Mouse (Mus musculus) layer of hippocampus, adult 9-10 months (tissue): ENCODE measurements at regions not wholly inside any gene's neighbourhood (a gene's known extent, or its start where the extent isn't known, plus 50 kb on each side); places are given as distances from the start of the nearest gene placed in this dataset.

Experiments
- DNase-seq: peaks from one replicate; pipeline ENCODE4 v3.0.0; 2022; ENCODE audit warnings: low spot score

- DNase-seq: peak; percentile 11
Measured at GRCm38 (mm10) chr12:62207211-62207610, 684.3 kb downstream of the Lrfn5 start.

GRCm38 (mm10) chr12:62232864-62233263, 709.9 kb downstream of the Lrfn5 start:
- DNase-seq: no peak
